Mouse (Mus musculus): ENCODE measurements around the gene Vmn1r152.
"Not testable (repeated sequence)": the region's sequence is repeated elsewhere in the genome, so short reads cannot be mapped to it uniquely, and the experiment has no call there.

GRCm38 (mm10) chr7:22499578-22499977 is 23.2 kb upstream of the Vmn1r152 start, which contains the start of gene Vmn1r151:
- not testable (repeated sequence) for TF ChIP-seq CHD2 (IDR thresholded peaks at IDR 0.05; ENCODE audit: low read depth, low read length); HCFC1 (IDR thresholded peaks at IDR 0.05; ENCODE audit: borderline replicate concordance, insufficient read depth, low read length); ZNF384 (IDR thresholded peaks at IDR 0.05; ENCODE audit: low read depth, low read length); MAFK (IDR thresholded peaks at IDR 0.05; ENCODE audit: insufficient read depth, low read depth, low read length); ZC3H11A (IDR thresholded peaks at IDR 0.05; ENCODE audit: borderline replicate concordance, low read depth, low read length)

Data from ES-E14 (cell line).